Mouse (Mus musculus) MEL (cell line): ENCODE results near the gene Mad2l1bp.

Experiments used
- CHD1 ChIP-seq: IDR thresholded peaks from 2 replicates; pipeline ENCODE4 v1.6.1; 2012; ENCODE audit warnings: low read depth, mild to moderate bottlenecking, inconsistent platforms, low read length, improper control_type of control experiment
- CTCF ChIP-seq, 3 experiments: IDR thresholded peaks in 2 of 3; conservative IDR thresholded peaks in 1 of 3; 2 replicates each; pipeline ENCODE4 v1.5.1; 2011 to 2012; ENCODE audit warnings: low read length in 3 of 3, low read depth in 2 of 3, mild to moderate bottlenecking in 2 of 3, improper control_type of control experiment in 1 of 3, inconsistent platforms in 1 of 3, mixed read lengths in 1 of 3, moderate library complexity in 1 of 3; ENCODE audit not compliant: control insufficient read depth in 1 of 3, insufficient read depth in 1 of 3, poor library complexity in 1 of 3, severe bottlenecking in 1 of 3
- EP300 ChIP-seq, 2 experiments: IDR thresholded peaks; 2 replicates each; pipeline ENCODE4 v1.6.1; 2011; ENCODE audit warnings: improper control_type of control experiment in 2 of 2, low read length in 2 of 2, low read depth in 1 of 2, mild to moderate bottlenecking in 1 of 2
- MAFK ChIP-seq: IDR thresholded peaks from 2 replicates; pipeline ENCODE4 v1.6.1; 2011; ENCODE audit warnings: low read depth, mild to moderate bottlenecking, low read length, improper control_type of control experiment, borderline replicate concordance
- POLR2A ChIP-seq, 2 experiments: IDR thresholded peaks; 2 replicates each; pipeline ENCODE4 v1.6.1; 2011 to 2012; ENCODE audit warnings: low read length in 2 of 2, mild to moderate bottlenecking in 2 of 2, control low read depth in 1 of 2, improper control_type of control experiment in 1 of 2, low read depth in 1 of 2, moderate library complexity in 1 of 2; ENCODE audit not compliant: control insufficient read depth in 1 of 2, insufficient read depth in 1 of 2, poor library complexity in 1 of 2
- POLR2AphosphoS2 ChIP-seq: IDR thresholded peaks from 2 replicates; pipeline ENCODE4 v1.6.1; 2011; ENCODE audit warnings: low read length, improper control_type of control experiment
- POLR2AphosphoS5 ChIP-seq: IDR thresholded peaks from 2 replicates; pipeline ENCODE4 v1.6.1; 2012; ENCODE audit warnings: low read depth, borderline replicate concordance, mild to moderate bottlenecking, inconsistent platforms, low read length, moderate library complexity, mixed read lengths
- SIN3A ChIP-seq: IDR thresholded peaks from 2 replicates; pipeline ENCODE4 v1.6.1; 2012; ENCODE audit warnings: low read length, improper control_type of control experiment, inconsistent platforms
- SMC3 ChIP-seq: IDR thresholded peaks from 2 replicates; pipeline ENCODE4 v1.6.1; 2011; ENCODE audit warnings: low read depth, low read length, improper control_type of control experiment
- TBP ChIP-seq: IDR thresholded peaks from 2 replicates; pipeline ENCODE4 v1.8.0; 2011; ENCODE audit warnings: low read depth, low read length, improper control_type of control experiment
- USF2 ChIP-seq, 2 experiments: IDR thresholded peaks; 2 replicates each; pipeline ENCODE4 v1.6.1; 2011 to 2012; ENCODE audit warnings: improper control_type of control experiment in 2 of 2, low read length in 2 of 2, borderline replicate concordance in 1 of 2, inconsistent platforms in 1 of 2, low read depth in 1 of 2, mild to moderate bottlenecking in 1 of 2; ENCODE audit not compliant: insufficient read depth in 1 of 2
- ZNF384 ChIP-seq: IDR thresholded peaks from 2 replicates; pipeline ENCODE4 v1.6.1; 2012; ENCODE audit warnings: low read depth, mild to moderate bottlenecking, inconsistent platforms, low read length, improper control_type of control experiment

DNA sequence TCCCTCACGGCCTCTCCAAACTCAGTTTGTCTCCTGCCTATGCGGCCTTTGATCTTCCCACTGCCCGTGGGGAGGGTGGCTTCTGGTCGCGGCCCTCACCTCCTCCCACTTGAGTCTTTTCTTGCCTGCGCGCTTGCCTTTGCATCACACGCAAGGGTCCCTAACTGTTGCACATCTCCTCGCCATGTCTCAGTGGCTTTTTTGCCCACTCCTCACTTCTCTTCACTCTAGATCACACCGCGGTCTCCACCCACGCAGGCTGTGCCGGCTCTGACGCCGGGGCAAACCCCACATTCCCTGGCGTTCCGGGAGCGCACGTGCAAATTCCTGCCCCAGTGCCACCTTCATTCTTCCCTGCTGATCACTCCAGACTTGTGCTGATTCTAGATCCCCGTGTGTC lies 49.7 kb upstream of the Mad2l1bp start:
- no peak for TF ChIP-seq CTCF (IDR thresholded peaks at IDR 0.05 in 2 of 3, conservative IDR thresholded peaks at IDR 0.05 in 1 of 3; ENCODE audit: control insufficient read depth in 1 of 3, insufficient read depth in 1 of 3, low read depth in 2 of 3, low read length in 3 of 3, poor library complexity in 1 of 3, severe bottlenecking in 1 of 3)
- TF ChIP-seq ZNF384 = no peak
- no peak for TF ChIP-seq TBP
- TF ChIP-seq POLR2AphosphoS5 = no peak
- TF ChIP-seq POLR2AphosphoS2 = no peak; the same call in 1 of the 2 replicates
- TF ChIP-seq SIN3A = 0 out of 2 replicates have a peak, but pooled peaks have one; percentile 19
- TF ChIP-seq EP300 (IDR thresholded peaks at IDR 0.05; ENCODE audit: low read depth in 1 of 2, low read length in 2 of 2) = peak in 1 of 2 experiments; percentile 12; a peak in 1 of 4 replicates
- no peak for TF ChIP-seq USF2 (IDR thresholded peaks at IDR 0.05; ENCODE audit: borderline replicate concordance in 1 of 2, insufficient read depth in 1 of 2, low read depth in 1 of 2, low read length in 2 of 2)
- TF ChIP-seq POLR2A (IDR thresholded peaks at IDR 0.05; ENCODE audit: control insufficient read depth in 1 of 2, insufficient read depth in 1 of 2, low read depth in 1 of 2, low read length in 2 of 2, poor library complexity in 1 of 2) = no peak; a peak in 1 of 4 replicates
- no peak for TF ChIP-seq MAFK
- TF ChIP-seq SMC3 = 0 out of 2 replicates have a peak, but pooled peaks have one; percentile 10
- TF ChIP-seq CHD1 = peak; percentile 85; the same call in 1 of the 2 replicates
